Mouse (Mus musculus) left cerebral cortex, adult 18-20 months (tissue): ENCODE data around the gene Cldn9. TPM values are rescaled to one million over a fixed set of nuclear protein-coding genes. Genes with fewer than 3 reads are reported as not detected.

Source experiments
- DNase-seq, 2 experiments: peaks; one replicate each; pipeline ENCODE4 v3.0.0; 2021 to 2022; ENCODE audit warnings: low spot score in 2 of 2, mixed read lengths in 1 of 2
- total RNA-seq, 2 experiments: library from RNA; stranded (reverse); gene quantifications; 2 replicates each; pipeline ENCODE4 v1.2.3; 2021

The Cldn9 gene
- total RNA-seq, 2 experiments from 2014 or later = 0.23 to 0.26 TPM

DNA sequence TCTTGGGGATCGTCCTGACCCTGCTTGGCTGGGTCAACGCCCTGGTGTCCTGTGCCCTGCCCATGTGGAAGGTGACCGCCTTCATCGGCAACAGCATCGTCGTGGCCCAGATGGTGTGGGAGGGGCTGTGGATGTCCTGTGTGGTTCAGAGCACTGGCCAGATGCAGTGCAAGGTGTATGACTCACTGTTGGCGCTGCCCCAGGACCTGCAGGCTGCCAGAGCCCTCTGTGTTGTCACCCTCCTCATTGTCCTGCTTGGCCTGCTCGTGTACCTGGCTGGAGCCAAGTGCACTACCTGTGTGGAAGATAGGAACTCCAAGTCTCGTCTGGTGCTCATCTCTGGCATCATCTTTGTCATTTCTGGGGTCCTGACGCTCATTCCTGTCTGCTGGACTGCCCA is 2.7 kb downstream of the Cldn9 start:
- DNase-seq = no peak

DNA sequence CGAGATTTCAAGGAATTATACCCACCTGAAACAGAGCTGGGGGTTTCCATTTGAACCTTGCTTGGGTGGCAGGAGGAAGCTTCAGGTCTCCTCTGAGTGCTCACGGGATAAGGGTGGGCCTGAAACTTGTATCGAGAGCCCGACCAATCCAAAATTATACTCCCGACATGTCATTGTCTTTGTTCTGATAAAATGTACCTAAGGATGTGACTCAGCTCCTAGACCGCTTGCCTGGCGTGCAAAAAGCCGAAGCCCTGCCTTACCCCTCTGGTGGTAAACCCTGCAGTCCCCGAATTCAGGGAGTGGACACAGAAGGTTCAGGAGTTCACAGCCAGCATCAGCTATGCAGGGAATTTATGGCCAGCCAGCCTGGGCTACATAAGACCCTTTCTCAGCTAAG is 3.5 kb downstream of the Cldn9 start:
- no peak for DNase-seq

DNA sequence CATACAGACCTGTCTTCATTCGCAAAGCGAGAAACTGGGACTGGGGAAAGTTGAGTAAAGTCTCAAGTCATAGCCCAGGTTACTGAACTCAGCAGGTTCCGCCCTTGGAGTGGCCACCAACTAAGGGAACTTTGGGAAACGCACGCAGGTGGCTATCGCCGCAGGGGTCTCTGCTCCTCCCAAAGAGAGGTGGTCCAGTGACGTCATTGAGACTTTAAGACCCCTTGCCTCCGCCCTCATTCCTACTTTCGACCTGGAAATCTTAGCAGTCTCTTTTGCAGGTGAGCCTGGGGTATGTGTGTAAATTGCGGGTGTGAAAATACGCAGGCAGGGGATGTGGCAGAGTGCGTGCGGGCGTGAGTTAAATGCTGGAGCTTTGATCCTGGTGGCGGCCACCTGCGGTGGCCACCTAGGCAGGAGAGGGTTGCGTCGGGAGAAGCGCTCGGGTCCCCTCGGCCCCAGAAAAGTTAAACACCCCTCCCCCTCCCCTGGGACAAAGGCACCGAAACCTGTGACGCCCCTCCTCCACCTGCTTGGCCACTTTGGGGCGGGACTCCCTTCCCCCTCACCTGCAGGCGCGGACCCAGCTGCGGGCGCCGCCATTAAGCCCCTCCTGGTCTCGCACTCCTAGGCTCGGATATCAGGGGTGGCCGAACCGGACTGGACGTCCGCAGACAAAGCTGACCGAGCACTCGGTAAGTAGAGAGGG is 4.5 kb downstream of the Cldn9 start, which contains the start of gene Cldn6:
Gene Cldn6 (plus strand): TSS at position 123 of the 709 bp plus-strand sequence.
- no peak for DNase-seq

DNA sequence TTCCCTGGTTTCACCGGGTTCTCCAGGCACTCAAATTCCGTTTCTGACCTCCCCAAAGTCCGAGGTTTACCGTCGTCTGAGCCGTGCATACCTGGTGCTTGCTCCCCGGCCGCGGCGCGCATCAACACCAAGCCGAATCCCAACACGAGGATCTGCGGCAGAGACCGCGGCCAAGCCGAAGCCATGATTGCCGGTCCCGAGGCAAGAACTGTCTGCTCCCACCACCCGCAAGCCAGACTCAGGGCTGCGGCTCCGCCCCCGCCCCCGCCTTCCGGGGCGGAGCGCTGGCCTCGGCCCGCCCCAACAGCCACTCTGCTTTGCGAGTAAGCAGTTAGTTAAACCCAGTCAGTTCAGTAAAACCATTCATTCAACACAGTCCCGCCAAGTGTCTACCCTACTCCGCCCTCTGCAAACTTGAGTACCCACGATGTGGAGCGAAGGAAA is 6.6 kb downstream of the Cldn9 start, which contains the start of gene Tnfrsf12a:
Gene Tnfrsf12a (minus strand): TSS at position 233 of the 444 bp plus-strand sequence.
- DNase-seq = peak; percentile 67 to 82

DNA sequence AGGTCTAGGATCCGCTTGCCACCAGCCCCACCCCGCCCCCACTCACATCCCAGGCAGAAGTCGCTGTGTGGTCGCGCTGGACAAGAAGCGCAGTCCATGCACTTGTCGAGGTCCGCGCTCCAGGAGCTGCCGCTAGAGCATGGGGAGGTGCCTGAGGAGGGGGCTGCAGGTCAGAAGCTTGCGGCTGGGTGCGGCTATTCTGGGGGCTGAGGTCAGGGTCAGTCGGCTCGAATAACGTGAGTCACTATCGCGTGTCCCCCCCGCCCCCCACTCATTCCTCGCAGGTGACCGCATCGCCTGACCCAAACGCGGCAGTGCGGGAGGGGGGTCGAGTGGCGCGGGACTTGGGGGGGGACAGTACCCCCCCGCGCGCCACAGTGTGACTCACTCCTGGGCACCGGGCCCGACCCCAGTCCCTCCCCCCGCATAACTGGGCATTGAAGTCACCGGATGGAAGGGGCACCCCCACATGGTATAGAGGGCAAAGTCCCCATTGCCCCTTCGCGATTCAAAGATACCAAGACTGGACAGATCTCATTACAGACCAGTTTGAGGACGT is 7.3 kb downstream of the Cldn9 start:
- no peak for DNase-seq

DNA sequence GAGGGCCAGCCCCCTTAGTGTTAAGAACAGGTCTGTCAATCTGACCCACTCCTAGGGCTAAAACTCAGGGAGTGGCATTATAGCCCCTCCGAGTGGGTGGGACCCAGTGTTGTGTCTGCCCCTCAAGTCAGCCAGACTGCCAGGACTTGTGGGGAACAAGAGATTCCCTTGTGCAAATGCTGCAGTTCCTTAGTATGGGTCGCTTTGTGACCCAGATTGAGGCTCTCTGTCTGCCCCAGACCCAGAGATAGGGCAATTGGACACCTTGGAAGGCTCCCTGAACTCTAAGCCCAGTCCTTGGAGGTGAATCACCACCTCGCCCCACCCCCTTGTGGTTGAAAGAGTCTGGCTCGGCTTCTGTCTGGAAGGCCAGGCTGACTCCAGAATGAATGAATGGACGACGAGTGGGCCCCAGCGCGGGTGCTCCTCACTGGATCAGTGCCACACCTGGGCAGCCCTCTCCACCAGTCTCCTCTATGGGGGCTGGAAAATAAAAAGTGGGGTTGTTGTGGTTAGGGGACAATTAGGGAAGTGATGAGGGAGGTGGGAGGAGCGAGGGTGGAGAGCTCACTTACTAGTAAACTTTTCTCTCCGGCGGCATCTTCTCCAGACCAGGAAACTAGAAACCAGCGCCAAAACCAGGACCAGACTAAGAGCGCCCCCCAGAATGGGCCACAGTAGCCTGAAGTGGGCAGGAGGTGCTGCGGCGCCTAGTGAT is 8.1 kb downstream of the Cldn9 start:
- no peak for DNase-seq

DNA sequence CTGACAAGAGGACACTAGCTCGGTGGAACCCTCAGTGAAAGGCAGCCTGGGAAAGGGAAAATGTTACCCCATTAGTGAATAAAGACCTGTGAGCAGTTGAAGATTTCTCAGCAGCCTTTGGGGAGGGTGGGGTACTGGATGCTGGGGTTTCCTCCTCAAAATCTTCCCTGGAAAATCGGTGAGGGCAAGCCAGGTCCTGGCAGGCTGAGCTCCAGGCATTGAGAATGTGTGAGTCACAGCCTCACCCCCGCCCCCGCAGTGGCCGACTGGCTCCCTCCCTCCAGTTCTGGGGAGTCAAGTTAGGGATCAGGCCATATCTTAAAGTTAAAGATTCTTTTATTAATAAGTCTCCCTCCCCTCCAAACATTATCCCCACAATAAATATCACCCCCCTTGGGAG is 8.7 kb downstream of the Cldn9 start:
- DNase-seq = peak in 1 of 2 experiments; percentile 42

DNA sequence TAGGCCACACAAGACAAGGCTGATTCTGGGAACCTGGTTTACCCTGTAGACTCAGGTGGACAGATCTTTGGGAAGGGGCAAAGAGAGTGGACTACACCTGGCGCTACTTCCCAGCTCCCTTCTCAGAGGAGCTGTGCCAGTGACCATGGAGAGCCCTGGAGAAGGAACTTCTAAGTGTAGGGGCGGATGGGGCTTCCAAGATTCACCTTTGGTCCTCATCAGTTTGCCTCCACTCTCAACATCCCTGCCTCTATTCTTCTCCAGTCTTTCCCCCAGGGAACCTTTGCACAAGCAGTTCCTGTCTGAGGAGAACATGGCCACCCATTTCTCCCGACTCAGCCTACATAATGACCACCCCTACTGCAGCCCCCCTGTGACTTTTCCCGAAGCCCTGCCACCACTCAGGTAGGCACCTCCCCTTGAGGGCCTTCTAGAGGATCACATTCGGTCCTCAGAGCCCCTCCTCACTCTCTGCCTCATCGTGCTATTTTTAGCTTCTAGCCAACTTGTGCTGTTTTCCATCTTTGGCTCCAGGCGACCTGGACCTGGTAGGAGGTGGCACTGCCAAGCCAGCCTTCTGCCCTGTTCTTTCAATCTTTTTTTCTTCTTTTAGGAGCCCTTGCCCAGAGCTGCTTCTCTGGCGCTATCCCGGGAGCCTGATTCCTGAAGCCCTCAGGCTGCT is 9.4 kb downstream of the Cldn9 start:
- no peak for DNase-seq

DNA sequence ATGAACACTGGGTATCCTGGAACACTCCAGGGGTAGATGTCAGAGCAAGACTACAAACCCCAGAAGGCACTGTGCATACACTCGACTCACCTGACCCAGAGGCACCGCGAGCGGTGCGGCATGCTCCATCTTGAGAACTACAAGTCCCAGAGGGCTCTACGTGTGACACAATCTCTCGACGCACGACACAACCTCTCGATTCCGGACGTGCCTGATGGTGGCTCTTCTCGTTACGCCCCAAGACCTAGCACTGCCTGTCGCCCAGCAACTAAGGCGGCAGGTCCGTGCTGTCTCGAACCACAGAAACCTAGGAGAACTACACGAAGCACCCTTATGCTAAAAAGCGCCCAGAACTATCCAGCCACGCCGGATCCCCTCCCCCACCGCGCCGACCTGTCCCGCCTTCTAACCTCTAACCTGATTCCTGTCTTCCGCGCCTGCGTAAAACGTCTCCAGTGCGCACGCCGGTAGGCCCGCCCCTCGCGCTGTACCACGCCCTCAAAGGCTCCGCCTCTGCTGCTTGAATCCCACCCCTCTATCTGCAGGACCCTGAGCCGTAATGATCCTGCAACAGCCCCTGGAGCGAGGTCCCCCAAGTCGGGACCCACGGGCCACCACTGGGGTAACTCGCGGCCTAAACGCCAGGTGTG is 10.3 kb downstream of the Cldn9 start, which contains the start of the genes Hcfc1r1 and Thoc6:
Gene Hcfc1r1 (plus strand): TSS at position 173 of the 650 bp plus-strand sequence.
Gene Thoc6 (minus strand): TSS at position 459 of the 650 bp plus-strand sequence.
- peak; percentile 90 to 93 for DNase-seq

DNA sequence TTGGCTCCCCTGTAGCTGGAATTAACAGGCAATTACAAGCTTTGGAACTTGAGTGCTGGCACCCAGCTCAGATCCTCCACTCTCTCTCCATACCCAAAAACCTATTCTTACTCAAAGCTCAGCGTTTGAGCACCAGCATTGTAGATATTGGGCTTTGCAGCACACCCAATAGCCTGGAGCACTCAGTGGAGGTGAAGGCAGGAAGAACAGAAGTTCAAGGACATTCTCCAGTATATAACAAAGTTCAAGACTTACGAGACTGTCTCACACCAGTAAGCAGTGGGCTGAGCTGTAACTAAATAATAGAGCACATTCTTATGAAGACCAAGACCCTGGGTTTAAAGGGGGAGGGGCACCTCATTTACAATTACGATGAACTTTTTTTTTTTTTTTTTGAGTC is 11.1 kb downstream of the Cldn9 start:
- no peak for DNase-seq

DNA sequence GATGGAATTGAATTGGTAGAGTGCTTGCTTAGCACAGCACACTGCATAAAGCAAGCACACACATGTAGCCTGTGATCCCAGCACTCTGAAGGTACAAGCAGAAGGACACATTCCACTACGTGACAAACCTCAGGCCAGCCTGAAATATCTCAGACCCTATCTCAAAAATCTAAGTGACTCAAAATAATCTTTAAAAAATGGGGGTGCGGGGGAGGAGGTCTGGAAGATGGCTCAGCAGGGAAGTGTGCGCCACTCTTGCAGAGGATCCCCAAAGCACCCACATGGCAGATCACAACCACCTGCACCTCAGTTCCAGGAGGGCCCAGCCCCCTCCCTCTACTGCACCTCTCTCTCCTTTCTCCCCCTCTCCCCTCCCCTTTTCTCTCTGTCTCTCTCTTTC is 12.3 kb downstream of the Cldn9 start:
- no peak for DNase-seq

DNA sequence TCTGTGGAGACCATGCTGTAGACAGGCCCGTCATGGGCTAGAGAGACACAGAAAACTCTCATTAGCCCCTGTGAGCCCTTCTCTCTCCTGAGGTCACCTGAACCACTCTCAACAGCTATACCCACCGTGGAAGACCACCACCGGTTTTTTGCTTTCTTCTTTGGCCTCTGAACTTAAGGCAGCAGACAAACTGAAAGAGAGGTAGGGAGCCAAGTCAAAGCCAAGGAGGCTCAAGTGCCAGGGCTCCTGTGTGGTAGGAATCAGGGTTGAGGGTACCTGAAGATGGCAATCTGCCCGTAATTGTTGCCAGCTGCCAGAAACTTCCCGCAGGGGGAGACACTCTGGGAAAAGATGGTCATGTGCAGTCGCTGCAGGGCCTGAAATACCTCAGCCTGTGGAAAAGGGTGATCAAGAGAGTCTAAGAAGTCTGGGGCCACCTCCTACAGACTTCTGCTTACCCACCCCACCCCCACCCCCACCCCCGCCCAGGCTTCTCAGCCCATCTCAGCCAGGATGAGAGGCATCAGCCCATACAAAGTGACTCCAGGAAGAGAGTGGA is 13.2 kb downstream of the Cldn9 start:
- DNase-seq = no peak

DNA sequence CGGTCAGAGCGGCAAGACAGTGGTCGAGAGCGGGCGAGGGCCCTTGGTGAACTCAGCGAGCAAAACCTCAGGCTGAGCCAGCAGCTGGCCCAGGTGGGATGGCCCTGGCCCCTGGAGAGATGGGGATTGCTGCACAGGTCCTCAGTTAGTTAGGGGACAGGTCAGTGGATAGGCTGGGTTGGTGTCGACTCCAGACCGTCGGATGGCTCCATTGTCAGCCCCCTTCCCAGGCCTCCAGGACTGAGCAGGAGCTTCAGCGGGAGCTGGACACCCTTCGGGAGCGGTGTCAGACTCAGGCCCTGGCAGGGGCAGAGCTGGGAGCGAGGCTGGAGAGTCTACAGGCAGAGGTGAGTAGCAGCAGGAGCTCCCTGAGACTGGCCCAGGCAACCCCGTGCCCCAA is 18.3 kb downstream of the Cldn9 start:
- DNase-seq = no peak

DNA sequence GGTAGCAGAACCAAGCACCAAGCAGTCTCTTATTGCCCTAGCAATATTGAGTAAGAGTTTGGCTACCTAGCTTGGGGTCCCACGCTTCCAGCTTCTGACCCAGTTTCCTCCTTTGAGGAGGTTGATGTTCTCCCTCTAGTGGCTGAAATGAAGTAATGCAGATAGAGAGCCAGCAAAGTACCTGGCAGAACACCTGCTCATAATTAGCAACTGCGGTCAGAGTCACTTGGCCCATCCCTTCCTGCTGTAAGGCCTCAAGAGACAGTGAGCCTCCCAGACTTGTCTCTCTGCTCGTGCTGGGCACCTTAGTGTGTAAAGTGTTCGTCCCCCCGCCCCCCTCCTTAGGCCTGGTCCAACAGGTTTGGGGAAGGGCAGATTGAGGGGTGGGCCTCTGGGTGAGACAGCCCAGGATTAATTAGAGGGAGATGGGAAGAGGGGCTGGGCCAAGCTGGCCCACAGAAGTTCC is 19.2 kb downstream of the Cldn9 start:
- no peak for DNase-seq

DNA sequence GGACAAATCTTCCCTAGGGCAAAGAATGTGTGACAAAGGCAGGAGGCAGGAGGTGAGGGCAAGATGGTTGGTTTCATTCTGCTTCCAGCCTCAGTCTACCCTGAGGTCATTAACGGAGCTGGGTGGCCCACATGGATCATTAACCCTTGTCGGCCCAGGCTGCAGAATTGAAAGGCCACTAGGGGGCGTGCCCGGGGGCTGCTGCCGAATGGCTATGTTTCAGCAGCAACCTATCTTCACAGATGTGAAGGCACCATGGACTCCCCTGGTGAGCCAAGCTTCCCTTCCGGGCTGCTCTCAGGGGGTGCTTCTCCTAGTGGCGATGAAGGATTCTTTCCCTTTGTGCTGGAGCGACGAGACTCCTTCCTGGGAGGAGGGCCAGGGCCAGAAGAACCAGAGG is 22.3 kb downstream of the Cldn9 start:
- no peak for DNase-seq

DNA sequence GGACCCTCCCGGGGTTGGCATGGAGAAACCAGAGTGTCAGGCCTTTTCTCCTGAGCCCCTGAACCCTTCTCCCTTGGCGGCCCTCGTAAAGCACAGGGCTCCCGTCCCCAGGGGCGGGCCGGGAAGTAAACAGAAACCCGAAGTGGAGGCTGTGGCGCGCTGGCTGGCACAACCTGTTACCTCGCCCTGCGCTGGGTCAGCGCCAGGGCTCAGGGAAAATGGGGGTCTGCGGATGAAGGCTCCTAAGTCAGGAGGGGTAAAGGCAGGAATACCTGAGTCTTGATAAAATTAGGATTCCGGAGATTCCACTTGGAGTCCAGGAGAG is 23.0 kb downstream of the Cldn9 start:
- no peak for DNase-seq

DNA sequence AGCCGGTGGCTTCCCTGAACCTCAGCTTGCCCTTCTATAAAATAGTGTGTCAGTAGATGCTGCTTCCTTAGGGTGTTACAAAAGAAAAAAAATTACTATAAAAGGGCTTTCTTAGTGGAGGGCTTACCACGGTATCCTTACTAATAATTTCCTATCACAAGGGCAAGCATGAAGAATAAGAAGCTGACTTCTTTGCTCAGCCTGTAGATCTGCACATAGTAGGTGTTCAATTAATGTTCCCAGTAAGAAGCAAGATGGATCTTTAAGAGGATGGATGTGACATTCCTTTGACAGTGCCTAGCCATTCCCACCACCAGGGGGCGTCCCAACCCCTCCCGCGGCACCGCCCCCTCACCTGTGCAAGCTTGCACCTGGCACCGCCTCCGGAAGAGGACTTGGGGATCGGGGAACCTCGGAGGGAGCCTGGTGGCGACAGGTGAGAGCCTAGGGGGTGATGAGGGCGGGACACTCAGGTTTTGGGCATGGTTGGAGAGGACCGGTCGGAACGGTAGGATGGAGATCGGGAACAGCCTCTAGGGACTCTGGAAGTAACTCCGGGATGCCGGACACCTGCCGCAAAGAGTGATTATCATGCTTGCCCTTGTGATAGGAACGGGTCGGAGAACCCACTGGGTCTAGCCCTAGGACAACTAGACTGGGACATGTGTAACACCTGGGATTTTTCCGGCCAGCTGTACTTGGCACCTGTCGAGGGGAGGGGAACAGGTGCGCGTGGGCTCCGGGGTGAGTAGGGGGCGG is 23.5 kb downstream of the Cldn9 start, which contains the start of gene Bicdl2:
Gene Bicdl2 (plus strand): TSS at position 390 of the 759 bp plus-strand sequence.
- DNase-seq = peak in 1 of 2 experiments; percentile 33

DNA sequence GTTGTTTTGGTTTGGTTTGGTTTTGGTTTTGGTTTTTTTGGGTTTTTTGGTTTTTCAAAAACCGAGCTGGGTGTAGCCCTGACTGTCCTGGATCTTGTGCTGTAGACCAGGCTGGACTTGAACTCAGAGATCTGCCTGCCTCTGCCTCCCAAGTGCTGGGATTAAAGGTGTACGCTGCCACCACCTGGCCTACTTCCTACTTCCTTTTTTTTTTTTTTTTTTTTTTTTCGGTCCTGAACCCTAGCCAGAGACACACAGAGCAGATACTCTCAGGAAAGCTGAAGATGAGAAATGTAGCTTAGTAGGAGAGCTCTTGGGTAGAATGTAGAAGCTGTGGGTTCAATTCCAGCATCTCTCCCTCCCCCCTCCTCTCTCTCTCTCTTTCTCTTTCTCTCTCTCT is 25.4 kb downstream of the Cldn9 start:
- DNase-seq = no peak

DNA sequence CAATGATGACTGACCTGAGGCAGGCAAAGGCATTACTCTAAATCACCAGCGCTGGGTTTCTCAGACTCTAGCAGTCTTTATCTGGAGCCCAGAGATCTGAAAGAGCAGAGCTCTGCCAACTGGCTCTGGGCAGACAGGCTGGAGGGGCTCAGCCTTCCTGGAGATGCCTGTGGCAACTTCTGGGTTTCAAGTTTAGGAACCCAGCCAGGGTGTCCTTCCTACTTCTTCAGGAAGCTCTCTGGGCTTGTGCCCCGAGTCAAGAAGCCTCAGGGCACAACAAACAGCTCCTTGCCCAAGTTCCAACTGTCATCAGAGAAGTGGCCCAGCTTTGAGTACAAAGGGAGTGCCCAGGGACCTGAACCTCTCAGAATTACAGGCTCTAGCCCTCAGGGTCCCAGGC is 29.4 kb downstream of the Cldn9 start:
- no peak for DNase-seq

DNA sequence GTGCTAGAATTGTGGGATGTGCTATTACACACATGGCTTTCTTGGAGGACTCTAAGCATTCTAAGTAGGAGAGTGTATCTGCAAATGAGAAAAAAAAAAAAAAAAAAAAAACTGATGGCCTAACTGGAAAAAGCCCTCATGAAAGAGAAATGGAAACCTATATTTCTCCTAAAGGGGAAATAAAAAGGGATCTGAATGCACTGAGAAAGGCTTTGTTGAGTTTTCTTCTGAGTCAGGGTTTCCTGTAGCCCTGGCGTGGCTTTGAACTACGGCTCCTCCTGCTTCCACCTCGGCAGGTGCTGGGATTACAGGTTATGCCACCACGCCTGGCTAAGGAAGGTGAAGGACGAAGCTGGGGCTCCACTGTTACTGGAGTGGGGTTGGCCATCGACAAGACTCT is 29.8 kb downstream of the Cldn9 start:
- DNase-seq = no peak
